Mouse (Mus musculus) liver, postnatal 0 days (tissue): ENCODE measurements around the gene Siglece.

Experiments
- CTCF ChIP-seq: sonication (generic); IDR thresholded peaks from 2 replicates; pipeline ENCODE4 v1.5.1; 2016; ENCODE audit warnings: antibody characterized with exemption, low read depth
- EP300 ChIP-seq: IDR thresholded peaks from 2 replicates; pipeline ENCODE4 v1.6.1; 2016; ENCODE audit warnings: antibody characterized with exemption, low read depth, mild to moderate bottlenecking

DNA sequence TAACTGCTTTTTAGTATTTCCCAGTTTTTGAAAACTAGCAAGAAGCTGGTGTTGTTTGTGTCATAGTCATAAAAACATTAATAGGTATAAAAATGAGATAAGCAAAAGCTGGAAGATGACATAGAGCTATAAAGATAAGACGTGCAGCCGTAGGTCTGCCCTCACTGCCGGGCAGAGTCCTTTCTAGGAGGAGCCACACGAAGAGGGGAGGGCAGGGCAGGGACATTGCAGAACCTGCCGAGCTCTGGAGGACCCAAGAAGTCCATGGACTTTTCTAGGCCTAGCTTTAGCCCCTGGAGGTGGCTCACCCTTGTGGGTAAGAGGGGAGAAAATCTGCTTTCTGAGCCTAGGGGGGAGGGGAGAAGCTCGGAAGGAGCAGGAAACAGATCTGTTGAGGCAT, 25.5 kb downstream of the Siglece start, which contains the start of gene Ceacam18:
- TF ChIP-seq EP300 (no peak), CTCF (no peak)
